Mouse (Mus musculus) layer of hippocampus, postnatal 25 days (tissue): ENCODE data around the gene Lima1. TPM values are rescaled to one million over a fixed set of nuclear protein-coding genes. Genes with fewer than 3 reads are reported as not detected.
"Not testable (repeated sequence)": the region's sequence is repeated elsewhere in the genome, so short reads cannot be mapped to it uniquely, and the experiment has no call there.

Source experiments
- DNase-seq, 2 experiments: peaks; one replicate each; pipeline ENCODE4 v3.0.0; 2022; ENCODE audit warnings: mixed read lengths in 2 of 2, low spot score in 1 of 2; ENCODE audit errors: extremely low spot score in 1 of 2
- total RNA-seq, 2 experiments: library from RNA; stranded (reverse); gene quantifications; 2 replicates each; pipeline ENCODE4 v1.2.3; 2021

Lima1 gene
- total RNA-seq, 2 experiments from 2014 or later: 10.1 to 13.8 TPM

DNA sequence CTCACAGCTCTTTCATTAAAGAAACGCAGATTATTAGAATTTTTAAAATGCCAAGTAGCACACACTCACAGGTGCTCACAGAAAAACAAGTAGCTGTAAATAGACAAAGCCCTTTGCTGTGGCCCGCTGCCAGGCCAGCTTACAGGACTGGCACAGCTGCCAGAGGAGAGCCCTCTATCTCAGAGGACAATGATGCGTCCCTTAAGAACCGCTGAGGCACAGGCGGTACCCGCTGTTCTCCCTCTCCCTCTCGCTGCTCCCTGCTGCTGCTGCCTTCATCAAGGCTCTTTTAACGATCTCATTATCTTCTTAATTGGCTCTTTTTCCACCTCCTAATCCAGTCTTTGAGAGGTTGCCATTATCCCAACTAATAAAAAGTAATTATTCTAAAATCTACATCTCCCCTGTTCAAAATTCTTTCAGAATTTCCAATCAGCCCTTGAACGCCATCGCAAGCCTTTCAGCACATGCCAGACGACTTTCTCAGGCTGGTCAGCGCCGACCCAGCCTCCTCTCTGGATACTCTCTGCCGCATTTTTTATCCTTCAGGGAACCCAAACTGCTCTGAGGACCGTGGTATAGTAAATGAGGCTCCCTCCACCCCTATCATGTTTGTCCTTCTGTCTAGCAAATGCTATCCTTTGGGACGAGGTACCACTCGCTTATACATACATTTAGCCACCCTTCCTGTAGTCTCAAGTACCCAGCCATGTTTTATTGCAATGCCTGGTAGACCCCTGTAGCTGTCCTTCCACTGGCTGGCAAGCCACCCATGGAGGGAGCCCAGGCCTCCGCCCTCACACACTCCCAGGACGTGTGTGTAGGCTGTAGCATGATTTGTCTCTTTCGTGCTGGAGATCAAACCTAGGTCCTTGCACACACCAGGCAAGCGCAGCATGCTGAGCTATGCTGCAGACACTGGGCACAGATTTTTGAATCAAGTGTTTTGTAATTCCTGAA lies 67.2 kb downstream of the Lima1 start:
- peak in 1 of 2 experiments; percentile 20 for DNase-seq

DNA sequence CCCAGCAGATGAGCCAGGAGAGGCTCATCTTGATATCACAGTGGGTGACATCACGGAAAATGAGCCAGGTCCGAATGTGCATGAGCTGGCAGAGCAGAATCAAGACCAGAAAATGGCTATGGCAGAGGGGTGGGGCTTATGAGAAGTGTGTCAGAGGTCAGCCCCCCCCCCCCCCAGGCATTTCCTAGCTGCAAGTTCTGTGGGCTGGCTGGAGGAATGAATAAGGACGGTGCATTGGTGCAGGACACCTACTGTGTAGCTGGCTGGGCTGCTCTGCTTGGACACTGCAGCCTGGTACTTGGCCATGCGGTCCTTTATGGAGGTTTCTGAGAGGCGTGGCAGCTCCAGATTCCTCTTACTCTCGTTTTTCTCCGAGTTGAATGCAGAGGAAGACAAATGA lies 69.1 kb downstream of the Lima1 start:
- DNase-seq: no peak

DNA sequence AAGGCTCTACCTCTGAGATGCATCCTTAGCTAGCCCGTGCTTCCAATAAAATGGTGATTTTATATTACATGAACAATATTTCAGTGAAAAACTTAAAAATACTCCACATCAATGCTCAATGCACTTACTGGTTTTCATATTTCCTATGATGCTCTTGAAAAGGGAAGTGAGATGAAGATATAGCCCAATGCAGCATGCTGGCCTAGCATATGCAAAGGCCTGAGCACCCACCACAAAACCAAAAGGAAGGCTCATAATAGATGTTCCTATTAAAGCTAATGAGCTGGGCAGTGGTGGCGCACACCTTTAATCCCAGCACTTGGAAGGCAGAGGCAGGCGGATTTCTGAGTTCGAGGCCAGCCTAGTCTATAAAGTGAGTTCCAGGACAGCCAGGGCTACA lies 69.6 kb downstream of the Lima1 start:
- no peak for DNase-seq

DNA sequence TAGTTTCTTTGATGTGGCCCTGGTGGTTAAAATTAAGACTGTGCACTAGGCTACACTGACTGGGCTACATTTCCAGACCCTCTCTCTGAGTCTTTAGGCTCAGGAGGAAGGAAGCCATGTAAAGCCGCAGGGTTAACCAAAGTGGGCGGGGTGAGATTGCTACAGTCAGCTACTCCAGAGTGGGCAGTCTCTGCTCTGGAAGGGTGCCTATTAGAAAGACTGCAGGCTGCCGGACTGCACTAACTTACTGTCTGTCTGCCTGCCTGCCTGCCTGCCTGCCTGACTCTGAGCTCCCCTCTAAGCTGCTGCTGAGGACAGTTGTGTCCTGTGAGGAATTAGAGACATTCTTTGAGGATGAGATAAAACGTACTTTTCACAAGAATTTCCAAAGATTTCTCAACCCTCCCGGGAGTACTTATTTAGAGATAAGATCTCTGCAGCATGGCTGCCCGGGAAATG lies 72.0 kb downstream of the Lima1 start:
- no peak for DNase-seq

DNA sequence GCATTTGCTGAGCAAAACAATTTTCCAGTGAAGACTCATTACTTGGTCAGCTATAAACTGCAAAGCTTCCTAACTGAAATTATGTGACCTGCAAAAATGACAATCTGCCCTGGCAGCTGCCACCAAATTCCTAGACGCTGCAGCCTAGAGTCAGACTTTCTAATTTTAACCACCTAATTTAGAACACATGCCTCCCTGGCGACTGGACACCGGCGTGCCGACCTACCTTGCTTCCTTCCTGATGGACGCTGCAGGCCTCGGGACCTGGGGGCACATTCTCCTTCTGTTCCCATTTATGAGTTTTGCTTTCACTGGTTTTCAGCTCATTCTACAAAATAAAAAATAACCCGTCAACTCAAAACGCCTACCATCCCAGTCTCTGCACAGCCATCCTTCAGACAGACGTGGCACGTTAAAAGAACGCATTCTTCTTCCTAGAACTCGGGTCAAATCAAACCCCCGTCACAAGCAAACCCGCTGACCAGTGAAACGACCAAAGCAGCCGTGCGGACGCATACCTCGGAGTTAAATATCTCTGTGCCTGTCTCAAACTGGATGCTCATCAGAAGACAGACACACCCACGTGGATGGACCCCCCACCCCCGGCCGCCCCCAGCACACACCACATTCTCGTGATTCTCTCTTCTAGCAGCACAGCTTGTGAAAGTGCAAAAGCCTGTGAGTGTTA lies 73.2 kb downstream of the Lima1 start:
- DNase-seq: no peak

DNA sequence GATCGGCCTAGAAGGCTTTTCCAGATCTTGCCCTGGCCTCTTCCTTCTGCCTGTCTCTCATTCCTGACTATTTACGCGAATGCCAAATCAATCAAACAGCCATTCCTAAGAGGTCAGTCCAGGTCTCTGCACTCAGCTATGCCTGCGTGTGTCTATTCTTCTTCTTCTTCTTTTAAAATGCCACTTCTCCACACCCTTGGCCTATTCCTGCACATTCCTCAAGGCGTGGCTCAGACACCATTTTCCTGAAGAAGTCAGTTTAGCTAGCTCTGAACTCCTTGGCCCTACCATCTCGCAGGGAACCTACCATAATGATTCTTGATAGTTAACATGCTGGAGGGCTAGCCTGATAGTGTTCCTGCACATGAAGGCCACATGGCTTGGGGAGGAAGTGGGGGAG lies 75.5 kb downstream of the Lima1 start:
- no peak for DNase-seq

DNA sequence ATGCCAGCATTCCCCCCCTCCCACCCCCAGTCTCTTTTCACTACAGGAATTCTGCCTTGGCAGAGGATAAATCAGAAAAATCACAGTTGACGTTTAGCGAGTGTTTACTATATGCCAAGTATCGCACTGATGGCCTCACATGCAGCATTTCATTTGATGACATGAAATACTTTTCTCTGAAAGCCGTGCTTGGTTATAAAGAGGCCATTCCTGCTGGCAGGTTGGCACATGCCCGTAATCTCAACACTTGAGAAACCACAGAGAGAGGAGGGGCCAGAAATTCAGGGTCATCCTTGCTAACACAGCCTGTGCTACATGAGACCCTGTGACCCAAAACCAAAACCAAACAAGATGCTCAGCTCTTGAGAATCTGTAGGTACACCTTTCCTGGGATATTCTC lies 77.4 kb downstream of the Lima1 start:
- DNase-seq: no peak

DNA sequence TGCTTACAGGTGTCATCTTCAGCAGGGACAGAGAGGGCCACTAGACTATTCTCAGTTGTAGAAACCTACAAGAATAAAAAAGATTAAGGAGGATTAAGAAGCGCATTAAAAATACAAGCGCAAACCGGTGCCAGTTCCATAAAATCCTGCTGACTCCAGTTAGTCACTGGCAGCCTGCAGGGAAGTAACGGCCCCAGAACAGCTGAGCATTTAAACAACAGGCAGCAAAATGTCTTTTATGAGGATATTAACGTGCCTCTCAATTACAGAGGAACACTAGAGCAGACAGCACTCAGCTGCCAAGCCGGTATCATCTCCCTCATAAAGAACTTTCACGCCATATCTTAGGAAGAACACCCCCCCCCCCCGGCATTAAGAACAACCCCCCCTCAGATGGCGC lies 78.5 kb downstream of the Lima1 start:
- DNase-seq: no peak

DNA sequence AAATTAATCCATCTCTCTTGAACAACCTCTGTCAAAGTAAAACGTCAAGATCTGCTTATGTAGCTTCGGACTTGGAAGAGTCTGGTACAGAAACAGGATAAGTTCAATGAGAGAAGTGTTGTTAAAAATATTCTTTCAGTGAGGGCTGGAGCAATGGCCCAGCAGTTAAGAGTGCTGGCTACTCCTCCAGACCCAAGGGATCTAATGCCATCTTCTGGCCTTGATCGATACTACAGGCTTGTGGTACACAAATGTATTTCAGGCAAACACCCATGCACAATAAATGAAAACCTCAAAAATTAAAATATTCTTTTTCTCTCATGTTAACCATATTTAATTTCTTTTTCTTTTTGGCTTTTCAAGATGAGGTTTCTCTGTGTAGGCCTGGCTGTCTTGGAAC lies 79.2 kb downstream of the Lima1 start:
- no peak for DNase-seq

DNA sequence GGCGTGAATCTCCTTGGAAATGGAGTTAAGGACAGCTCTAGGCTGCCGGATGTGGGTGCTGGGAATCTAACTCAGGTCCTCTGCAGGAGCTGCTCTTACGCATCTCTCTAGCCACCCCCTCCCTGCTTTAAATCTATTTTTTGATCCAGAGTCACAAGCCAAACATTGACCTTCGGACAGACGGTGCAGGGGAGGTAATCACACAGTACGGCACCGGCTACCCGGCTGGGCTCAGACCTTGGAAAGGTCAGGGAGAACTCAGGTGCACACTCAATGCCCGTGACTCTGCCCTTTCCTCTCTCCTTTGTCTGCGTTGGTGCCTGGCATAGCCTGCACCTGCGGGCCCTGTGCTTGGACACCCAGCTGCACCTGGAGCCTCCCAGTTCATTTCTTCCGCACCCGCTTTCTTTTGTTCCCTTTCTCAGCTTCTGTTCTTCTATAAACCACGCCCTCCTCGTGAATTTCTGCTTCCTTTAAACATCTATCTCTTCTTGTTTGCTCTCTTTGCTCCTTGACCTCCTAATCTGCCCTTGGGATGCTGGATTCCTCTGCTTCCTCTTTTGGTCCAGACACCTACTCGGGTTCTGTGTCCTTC lies 82.9 kb downstream of the Lima1 start:
- no peak for DNase-seq

DNA sequence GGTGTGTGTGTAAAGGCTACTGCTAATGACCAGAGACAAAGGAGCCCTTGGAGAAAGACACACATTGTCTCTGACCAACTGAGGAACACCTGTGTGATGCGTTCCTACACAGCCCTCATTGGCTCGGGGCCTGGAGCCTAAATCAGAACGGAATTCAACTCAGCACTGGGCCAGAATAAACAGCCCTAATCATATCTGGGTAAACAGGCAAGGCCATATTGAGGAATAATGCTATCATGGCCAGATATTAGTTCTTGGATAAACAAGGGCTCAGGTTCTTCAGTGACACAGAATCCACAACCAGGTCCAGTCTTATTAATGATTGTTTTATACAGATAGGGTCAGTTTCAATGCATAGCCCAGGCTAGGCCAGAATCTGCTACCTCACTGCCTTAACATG lies 84.3 kb downstream of the Lima1 start:
- no peak for DNase-seq

DNA sequence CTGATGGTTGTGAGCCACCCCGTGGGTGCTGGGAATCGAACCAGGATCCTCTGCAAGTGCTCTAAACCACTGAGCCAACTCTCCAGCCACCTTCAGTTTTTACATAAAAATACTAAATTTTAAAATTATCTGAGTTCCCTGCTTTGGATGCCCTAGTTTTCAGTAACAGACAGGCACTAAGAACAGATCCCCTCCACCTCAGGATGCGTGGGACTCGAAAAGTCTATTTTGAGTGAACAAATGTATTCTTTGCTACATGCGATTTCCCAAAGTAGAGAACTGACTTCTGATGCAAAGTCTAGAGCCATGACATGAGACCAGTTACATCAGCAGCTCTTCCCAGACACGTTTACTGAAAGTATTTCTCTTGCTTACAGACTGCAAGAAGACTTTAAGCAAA lies 84.8 kb downstream of the Lima1 start:
- DNase-seq: no peak

DNA sequence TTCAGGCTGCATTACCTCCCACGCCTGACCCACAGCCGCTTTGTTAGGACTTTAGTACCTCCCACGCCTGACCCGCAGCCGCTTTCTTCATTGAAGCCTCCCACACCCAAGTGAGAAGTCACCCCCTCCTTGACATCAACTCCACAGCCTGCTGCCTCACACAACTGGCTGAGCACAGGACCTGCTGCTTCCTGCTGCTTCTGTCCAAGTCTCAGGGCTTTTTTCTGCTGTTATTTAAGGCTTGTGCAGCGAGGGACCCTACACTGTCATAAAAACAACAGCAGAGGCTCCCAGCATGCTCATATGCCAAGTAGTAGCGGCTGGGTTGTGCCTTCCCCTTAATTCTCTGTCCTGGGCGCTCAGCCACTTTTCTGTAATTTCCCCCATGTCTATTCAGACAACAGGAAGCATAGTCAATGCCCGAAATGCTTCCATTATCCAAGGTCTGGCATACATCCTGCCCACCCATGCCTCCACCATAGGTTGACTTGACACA lies 87.6 kb downstream of the Lima1 start:
- no peak for DNase-seq

DNA sequence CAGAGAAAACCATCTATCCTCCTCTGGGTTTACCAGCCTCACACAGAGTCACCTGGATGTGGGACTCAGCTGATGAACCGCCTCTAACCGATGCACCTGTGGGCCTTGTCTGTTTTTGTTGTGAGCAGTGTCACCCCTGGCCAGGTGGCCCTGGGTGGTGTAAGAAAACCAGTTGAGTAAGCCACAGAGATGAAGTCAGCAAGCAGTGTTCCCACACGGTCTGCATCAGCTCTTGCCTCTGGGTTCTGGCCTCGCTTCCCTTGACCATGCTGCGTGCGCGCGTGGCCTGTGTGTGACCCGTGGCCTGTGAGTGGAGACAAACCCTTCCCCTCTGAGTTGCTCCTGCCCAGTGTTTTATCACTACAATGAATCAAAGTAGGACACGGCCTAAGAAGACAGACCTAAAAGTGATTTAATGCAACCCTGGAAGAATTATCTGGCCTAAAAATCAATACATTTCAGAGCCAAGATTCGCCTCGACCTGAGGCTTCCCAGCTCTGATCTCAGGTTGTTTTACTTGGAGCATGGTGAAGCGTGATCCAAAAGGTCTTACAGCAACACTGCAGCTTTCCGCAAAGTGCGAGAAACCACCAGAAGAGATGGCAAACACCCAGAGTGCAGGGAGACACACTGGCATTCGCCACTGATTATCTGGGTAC lies 96.5 kb downstream of the Lima1 start:
- DNase-seq: no peak

DNA sequence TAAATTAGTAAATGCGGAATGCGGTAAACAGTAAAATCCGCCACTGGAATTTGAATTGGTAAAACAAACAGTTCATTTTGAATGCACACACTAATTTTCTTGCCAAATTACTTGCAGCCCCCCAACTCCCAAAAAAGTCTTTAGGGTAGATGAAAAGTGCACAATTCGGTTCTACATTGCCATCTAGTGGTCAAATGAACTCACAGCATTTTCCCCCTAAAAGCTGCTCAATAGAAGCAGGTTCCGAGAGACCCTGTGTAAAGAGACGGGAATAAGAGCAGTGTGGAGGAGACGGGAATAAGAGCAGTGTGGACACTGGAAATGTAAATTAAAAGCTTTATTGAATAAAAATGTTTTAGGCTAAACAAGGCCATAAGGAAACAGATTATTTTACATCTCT lies 97.1 kb downstream of the Lima1 start:
- DNase-seq: peak in 1 of 2 experiments; percentile 28

DNA sequence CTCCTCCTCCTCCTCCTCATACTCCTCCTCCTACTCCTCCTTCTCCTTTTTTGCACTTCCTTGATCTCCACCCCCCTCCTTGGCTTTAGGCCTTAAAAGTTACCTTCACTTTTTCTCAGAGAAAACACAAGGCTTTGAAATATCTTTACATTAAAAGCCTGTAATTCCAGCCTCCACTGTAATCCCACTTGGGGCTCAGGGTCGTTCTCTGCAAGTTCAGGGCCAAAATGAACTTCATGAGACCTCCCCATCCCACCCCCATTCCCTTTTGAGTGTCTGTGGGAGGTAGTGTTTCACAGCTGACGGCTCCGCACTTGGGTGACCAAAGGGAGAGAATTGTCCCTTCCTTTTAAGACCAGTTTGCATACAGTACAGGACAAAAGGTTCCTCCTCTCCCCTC lies 102.3 kb downstream of the Lima1 start:
- no peak for DNase-seq

DNA sequence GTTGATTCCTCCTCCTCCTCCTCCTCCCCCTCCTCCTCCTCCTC lies 102.6 kb downstream of the Lima1 start, which contains the start of gene Cers5:
TSS of gene Cers5 (minus strand) at position 5 of the 44 bp plus-strand sequence.
- not testable (repeated sequence) for DNase-seq

DNA sequence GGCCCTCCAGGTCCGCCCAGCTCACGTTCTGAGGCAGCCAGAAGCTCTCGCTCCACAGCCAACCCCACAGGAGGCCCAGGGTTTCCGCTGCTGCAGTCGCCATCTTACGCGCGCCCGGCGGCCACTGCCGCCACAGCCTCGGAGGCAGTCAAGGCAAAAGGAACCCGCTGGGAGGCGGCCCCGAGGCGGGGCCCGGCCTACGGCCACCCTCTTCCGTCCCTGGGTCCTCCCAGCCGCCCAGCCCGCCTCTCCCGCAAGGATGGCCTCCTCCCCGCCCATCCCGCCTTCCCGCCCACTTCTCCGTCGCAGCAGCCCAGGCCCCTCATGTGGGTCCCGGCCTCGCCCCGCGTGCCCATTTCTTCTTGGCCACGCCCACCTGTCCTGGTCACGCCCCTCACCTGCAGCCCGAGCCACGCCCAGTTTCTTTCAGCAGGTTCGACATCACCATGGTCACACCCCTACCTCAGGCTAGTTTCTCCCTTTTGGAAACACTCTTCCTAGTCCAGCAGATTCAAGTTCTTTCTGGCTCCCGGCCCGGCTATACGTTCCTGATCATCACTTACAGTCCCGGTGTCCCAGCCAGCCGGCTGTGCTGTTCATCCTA lies 102.9 kb downstream of the Lima1 start:
- peak; percentile 75 to 77 for DNase-seq

DNA sequence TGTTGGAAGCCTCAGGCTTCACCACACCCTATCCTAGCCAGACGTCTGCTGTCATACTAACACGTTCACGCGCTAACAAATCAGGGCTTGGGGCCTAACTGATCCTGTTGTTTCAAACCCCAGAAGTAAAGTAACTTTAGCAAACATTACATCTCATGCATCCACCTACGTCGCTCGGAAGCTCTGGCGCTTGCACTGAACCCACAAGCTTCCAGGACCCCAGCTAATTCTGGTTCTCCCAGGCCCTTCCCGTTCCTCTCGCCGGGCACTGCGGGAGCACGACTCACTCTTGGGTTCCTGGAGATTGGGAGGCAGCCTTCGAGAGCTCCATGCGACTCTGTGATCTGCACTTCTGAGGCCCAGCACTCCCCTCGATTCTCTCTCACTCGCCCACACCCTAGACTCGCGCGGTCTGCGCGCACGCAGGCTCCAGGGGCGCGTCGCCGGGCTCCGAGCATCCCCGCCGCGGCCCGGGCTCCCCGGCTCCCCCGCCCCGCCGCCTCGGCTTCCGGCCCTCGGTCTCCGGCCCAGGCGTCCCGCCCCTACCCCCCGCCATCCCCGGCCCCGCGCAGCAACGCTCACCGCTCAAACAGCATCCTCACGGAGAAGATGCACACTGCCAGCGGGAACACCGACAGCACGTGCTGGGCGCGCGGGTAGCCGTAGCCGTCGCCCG lies 103.5 kb downstream of the Lima1 start:
- peak; percentile 29 to 51 for DNase-seq

DNA sequence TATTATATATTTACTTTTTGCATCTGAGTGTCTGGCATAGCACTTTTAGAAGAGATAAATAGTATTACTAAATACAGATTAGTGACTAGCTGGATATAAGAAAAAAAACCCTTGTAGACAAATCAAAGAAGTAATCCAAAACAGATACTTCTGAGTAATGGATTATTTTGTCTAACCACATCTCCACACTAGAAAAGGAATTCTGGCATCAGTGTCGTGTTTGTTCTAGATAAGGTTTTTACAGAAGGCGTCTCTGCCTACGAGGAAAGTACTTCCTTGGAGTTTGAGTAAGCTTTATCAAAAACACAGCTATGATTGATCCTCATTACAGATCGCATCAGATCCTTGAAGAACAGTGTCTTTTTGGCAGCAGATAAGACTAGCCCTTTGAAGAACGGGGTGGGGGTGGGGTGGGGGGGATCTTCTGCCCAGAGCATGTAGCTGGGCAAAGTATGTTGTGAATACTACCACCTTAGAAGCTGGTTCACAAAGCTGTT lies 104.2 kb downstream of the Lima1 start:
- DNase-seq: no peak
